Mouse (Mus musculus) NIH3T3 (cell line): ENCODE data around the gene Hoxa13.

Source experiments
- DNase-seq: peaks from one replicate; pipeline ENCODE4 v3.0.0-alpha.2; 2012; ENCODE audit warnings: low read depth

Hoxa13 gene

DNA sequence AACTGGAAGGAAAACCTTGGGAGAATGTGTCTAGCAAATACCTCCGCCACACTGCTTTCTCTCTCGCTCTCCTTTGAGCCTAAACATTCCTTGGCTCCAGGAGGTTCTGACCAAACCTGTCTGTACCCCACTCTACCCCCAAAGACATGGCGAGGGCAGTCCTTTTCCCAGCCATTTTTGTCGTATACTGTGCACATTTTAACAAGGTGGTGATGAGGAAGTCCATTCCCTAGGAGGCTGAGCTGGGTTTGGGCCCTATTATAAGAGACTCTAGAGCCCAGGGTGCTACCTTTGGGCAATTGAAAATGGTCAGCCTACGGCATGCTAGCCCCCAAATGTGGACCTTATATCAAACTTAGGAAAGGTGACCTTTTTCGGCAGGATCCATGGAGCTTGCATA, 24.8 kb downstream of the Hoxa13 start:
- DNase-seq, result no peak

DNA sequence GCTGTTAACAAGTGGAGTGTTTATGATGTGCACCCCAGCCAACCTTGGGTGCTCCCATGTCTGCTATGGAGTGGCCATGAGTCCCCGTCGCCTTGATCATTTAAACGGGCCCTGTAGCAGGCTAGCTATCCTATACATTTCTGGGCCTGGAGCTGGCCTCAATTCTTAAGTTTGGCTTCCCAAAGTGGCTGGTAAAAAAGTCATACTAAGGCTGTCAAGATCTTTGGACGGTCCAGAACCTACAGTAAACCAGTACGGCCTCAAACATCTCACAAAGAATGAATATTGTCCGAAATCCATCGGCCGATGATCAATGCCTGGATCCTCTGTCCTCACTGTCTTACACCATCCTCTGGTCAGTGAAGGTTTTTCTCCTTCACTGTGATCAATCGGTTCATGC, 25.4 kb downstream of the Hoxa13 start:
- DNase-seq, result no peak

DNA sequence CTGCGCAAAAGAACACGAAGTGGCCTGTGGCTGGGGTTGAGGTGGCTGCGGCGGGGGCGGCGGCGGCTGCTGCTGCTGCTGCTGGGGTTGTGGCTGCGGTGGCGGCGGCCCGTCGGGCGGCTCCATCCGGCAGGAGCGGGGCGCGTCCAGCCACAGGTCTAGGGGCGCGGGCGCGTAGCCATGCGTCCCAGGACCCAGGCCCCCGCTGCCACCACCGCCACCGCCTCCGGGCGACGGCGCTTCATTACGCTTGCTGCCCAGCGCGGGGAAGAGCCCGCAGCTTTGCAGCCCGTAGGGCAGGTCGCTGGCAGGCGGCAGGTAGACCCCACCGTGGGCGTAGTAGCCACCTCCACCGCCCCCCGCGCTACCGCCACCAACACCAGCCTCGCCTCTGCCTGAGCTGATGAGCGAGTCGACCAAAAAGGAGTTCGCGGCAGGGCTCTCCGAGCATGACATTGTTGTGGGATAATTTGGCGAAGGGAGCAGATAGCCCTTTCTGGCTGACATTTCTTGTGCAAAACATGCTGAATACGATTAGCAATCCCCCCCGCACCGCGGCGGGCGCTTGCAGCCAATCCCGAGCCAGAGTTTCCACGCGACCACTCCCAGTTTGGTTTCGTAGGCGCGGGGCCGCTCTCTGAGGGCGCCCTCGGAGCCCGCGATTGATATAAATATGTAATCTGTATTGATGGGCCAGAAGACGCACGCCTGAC, 26.1 kb downstream of the Hoxa13 start:
- no peak for DNase-seq

- DNase-seq, result no peak
These were observed 26.9 kb downstream of the Hoxa13 start for GRCm38 (mm10) chr6:52233546-52234427.

DNA sequence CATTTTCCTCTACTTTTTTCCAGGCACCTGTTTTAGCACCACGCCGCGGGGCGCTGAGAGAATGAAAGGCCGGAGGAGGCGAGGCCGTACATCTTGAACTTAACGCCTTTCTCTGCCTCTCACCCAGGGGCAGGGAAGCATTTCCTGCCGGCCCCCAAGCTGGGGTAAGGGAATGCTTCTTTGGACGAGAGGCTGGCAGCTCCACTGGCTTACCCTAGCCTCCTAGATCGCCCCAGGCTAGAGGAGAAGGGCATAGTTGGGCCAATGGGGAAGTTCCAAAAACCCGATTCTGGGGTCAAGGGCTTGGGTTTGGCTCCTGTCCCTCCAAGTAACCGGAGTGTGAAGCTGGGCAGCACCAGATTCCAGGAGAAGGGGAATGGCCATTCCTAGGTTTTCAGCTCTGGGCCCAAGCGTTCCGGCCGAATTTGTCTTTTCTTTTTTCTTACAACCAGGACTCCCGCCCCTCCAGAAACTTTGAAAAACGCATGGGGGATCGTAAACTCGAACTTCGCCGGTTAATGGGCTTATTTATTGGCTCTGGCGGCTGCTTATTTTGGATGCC, 27.6 kb downstream of the Hoxa13 start:
- DNase-seq, result no peak

GRCm38 (mm10) chr6:52232568-52232965, 28.1 kb downstream of the Hoxa13 start:
- DNase-seq, result no peak

DNA sequence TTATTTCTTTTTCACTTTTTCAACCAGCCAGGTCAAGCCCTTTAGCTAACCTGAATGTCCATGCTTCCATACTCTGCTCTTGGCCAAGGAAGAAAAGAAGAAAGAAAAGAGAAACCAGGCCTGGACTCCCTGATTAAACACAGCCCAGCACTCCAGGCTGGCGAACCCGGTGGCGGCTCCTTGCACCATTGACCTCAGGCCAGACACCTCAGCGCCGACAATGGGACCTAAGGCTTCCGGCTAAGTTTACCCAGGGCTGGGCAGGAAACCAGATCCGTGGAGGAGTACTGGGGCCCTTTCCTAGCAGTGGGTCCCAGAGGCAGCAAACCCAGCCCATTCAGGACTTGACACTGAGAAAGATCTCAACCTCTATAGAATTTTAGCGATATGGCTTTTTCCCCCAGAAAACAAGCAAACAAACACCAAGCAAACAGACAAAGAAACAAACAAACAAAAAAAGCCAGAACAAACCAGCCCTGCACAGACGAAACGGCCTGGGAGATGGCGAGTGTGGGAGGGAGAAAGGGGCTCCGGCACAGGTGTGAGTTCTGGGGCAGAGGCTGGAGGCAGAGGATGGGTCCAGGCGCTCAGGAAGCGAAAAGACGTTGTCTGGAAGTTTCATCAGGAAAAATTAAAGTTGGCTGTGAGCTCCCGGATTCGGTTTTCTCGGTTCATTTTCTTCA, 28.7 kb downstream of the Hoxa13 start:
- no peak for DNase-seq

DNA sequence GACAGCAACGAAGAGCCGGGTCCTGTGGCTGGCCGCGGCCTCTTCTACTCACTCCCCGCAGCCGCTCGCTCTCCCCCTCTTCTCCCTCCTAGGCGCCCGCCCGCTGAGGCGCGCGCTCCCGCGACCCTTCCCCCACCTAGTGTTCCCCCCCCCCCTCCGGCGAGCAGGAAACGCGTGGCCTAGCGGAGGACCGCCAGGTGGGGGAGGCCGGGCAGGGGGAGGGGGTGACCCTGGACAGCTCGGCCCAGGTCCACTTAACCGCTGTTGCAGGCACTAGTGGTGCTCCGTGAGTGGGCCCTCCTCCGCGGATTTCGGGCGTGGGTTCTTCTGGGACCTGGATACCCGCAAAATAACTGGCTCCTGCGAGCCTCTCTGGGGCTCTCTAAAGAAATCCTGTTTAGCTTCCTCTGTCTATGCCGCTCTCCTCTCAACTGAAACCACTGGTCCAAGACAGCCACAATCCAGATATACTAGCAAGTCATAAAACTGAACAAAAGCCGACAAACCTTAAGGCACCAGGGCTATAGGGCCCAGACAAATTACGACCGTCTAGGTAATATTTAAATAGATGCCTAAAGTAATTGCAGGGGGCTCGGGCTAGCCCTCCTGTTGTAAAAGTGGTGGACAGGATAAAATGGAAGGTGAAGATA, 30.0 kb downstream of the Hoxa13 start, which contains the start of gene Hoxa9:
Hoxa9 (minus strand) TSS at position 574 of the 650 bp plus-strand sequence.
- no peak for DNase-seq

- DNase-seq, result no peak
These were observed 30.9 kb downstream of the Hoxa13 start for GRCm38 (mm10) chr6:52229558-52230416.

DNA sequence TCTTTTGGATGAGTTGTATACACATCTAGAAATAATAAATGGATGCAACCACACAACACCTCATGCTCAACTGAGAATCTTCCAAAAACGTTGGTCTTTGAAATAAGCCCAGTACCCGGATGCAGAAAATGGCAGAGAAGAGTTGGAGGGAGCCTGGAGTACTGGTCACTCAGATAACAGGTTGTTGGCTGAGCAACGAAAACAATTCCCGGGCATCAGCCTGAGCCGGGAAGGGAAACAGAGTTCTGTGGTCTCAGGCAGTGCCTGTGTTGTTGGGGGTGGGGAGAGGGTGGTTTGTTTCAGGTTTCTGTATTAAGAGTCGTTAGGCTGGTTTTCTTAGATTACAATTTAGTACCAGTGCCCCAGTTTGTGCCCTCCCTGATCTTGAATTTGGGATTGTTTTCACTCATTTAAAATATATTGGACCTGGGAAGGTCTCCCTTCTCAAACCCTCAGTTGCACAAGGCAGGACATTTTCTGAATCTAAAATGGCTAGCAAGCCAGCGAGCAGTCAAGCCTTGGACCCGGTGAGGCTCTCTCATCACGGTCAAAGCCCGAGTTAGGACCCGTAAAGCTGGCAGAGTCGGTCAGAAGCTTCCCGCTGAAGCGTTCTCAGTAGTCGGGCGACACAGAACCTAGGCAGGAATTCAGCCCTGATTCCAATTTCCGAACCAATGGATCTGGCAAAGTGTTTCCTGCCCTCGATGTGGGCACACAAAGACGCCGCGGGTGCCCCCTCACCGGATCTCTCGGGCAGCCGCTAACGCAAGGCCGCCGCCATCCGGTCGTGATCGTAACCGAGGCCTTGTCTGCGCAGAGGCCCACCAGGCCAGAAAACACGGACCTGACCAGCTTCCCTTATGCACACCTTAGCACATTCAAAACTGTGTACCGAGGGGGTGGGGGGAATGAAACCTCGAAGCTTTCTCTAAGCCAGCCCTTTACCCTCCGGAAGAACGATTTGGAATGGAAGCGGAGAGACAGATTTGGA, 31.9 kb downstream of the Hoxa13 start:
- DNase-seq, result no peak

- peak; percentile 69 for DNase-seq
These were observed 33.0 kb downstream of the Hoxa13 start for GRCm38 (mm10) chr6:52227470-52228222.

GRCm38 (mm10) chr6:52226569-52227257, 34.0 kb downstream of the Hoxa13 start:
- no peak for DNase-seq

GRCm38 (mm10) chr6:52225612-52226568, 34.8 kb downstream of the Hoxa13 start:
- no peak for DNase-seq

DNA sequence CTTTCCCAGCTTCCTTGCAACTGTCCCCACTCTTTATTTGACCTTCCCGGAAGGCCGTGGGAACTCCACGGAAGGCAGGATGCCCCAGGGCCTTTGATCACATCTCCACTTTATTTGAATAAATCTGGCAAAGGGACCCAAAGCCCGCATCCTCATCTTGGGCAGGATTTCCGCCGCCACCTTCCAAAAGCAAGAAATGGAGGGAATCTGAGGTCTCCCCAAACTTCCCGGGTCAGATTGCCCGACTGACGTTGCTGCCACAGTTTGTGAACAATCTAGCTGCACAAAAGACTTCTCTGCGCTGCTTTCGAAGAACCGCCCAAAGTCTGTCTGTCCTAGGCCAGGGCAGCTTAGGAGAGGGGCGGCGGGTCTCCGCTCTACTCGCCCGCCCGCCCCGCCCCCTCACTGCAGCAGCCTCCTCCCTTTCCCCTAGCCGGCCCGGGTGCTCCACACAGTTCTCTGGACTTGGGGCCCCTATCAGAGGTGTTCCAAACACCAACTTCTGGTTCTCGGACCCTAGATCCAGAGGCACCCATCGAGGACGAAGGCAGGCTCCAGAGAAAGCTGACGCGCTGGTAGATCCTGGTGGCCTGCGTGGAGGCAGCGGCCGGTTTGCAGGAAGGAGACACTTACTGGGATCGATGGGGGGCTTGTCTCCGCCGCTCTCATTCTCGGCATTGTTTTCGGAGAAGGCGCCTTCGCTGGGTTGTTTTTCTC, 35.6 kb downstream of the Hoxa13 start:
- no peak for DNase-seq

DNA sequence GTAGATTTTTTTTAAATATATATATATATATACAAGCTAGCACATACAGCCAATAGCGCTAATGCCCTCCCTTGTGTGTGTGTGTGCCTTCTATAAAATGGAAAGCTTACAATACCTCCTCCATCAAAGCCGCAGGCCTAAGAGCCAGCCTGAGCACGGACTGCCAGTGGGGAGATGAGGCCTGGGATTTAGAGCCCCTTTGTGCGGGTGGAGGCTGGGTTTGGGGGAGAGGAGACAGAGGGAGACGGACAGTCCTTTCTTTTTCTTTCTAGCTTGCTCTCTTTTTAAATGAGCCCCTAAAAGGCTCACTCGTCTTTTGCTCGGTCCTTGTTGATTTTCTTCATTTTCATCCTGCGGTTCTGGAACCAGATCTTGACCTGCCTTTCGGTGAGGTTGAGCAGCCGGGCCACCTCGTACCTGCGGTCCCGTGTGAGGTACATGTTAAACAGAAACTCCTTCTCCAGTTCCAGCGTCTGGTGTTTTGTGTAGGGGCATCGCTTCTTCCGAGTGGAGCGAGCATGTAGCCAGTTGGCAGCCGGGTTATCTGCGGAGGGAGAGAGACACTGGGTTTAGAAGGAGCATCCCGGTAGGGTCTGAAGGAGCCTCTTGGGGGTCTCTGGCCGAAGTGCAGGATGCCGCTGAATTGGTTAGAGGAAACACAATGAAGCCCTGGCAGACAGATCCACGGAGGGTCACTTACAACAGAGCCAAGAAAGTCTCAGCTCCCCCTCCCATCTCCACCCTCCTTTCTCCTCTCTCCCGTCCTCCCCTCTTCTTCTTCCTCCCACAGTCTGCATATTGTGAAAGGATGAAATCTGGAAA, 36.5 kb downstream of the Hoxa13 start:
- DNase-seq, result no peak
